Mouse (Mus musculus) ES-Bruce4 (cell line): Measurements from ENCODE around the gene Phlpp1.

Source experiments
- CTCF ChIP-seq: IDR thresholded peaks from one replicate; pipeline ENCODE4 v1.8.1; 2011; ENCODE audit warnings: low read depth, low read length
- POLR2A ChIP-seq: IDR thresholded peaks from one replicate; pipeline ENCODE4 v1.8.1; 2011; ENCODE audit warnings: low read length; ENCODE audit not compliant: insufficient read depth

GRCm38 (mm10) chr1:106199686-106200085, 28.1 kb downstream of the Phlpp1 start:
- TF ChIP-seq POLR2A (no peak), CTCF (no peak)
